Mouse (Mus musculus) bone marrow, adult 2 months (tissue): ENCODE data around the gene Cavin1.

Experiments used
- CTCF ChIP-seq: fragments of 200-500 bp; IDR thresholded peaks from 2 replicates; pipeline ENCODE4 v1.5.1; 2011; ENCODE audit warnings: low read length, control low read depth; ENCODE audit not compliant: control insufficient read depth, insufficient read depth
- POLR2A ChIP-seq: fragments of 200-500 bp; IDR thresholded peaks from 2 replicates; pipeline ENCODE4 v1.6.1; 2011; ENCODE audit warnings: low read depth, mild to moderate bottlenecking, control low read depth, low read length, borderline replicate concordance; ENCODE audit not compliant: control insufficient read depth

DNA sequence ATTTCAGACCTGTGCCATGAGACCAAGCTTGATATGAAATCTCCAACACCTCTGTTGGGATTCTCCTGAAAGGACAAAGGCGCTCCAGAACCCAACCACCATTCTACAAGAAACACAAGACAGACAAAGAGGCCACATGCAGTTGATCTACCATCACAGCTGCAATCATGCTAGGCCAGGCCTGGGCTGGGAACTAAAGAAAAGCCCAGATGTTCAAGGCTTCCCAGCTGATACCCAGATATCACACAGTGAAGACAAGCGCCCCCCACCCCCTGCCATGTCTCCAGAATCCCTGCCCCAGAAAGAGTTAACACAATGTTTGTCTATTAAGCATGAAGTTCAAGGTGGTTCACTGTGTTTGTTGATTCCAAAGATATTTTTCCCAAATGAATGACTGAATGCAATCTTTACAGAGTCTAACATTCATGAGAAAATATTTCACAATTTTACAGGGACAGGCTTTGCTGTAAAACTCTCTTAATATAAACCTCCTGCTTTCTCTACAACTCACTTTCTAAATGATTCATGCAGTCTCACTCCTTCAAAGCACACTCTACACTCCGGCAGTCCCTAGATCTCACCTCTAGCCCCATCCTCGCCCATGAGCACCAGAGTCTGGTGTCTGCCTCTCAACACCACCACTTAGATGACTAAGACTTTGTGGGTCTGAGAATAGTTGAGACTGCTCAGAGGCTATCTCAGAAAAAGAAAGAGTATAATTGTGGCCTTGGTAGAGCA, 49.6 kb downstream of the Cavin1 start:
- TF ChIP-seq CTCF (no peak), POLR2A (no peak)
